Mouse (Mus musculus) layer of hippocampus, adult 2 months (tissue): ENCODE measurements around the gene Sec63. TPM values are rescaled to one million over a fixed set of nuclear protein-coding genes. Genes with fewer than 3 reads are reported as not detected.

Experiments
- DNase-seq, 2 experiments: peaks; one replicate each; pipeline ENCODE4 v3.0.0; 2022; ENCODE audit warnings: low spot score in 2 of 2
- H3K27ac ChIP-seq: fragments of 200-600 bp; 2 replicates; pipeline ENCODE4 v1.8.1; 2022
- H3K4me3 ChIP-seq: fragments of 200-600 bp; 2 replicates; pipeline ENCODE4 v1.8.1; 2022; ENCODE audit warnings: mild to moderate bottlenecking
- CTCF ChIP-seq: fragments of 200-600 bp; conservative IDR thresholded peaks from 2 replicates; pipeline ENCODE4 v1.8.1; 2022; ENCODE audit warnings: antibody characterized with exemption, mild to moderate bottlenecking, moderate library complexity
- total RNA-seq, 2 experiments: library from RNA; stranded (reverse); gene quantifications; 2 replicates each; pipeline ENCODE4 v1.2.3; 2021

The Sec63 gene
- total RNA-seq, 2 experiments from 2014 or later, result 51.1 to 55.6 TPM

- TF ChIP-seq CTCF, result no peak
- DNase-seq, result no peak
Measured at GRCm38 (mm10) chr10:42879682-42880081, 118.4 kb downstream of the Sec63 start.

More at GRCm38 (mm10) chr10:42879682-42880081, 118.4 kb downstream of the Sec63 start:
- no peak overlapping the region for H3K27ac ChIP-seq
- no peak overlapping the region for H3K4me3 ChIP-seq

Other genes with a start within 250 kb of the Sec63 start
- gene Nr2e1, start 177.9 kb upstream of the Sec63 start, total RNA-seq, result 10 to 100 TPM; 13.7 to 15.2 TPM
- gene Ostm1, start 177.7 kb upstream of the Sec63 start, total RNA-seq, result 10 to 100 TPM; 53.0 to 54.7 TPM
- 1 to 10 TPM; 3.7 to 5.6 TPM for gene Scml4, start 98.9 kb downstream of the Sec63 start, total RNA-seq